Mouse (Mus musculus) stomach, postnatal 0 days (tissue): ENCODE results near the gene Amph. TPM values are rescaled to one million over a fixed set of nuclear protein-coding genes. Genes with fewer than 3 reads are reported as not detected.

Experiments
- ATAC-seq: fragments of 200-750 bp; cut with Nextera tagmentation; 2 replicates; pipeline ENCODE4 v1.8.0; 2017; ENCODE audit not compliant: low FRiP score, low TSS enrichment
- DNase-seq: peaks from one replicate; pipeline ENCODE4 v3.0.0-alpha.2; 2016; ENCODE audit warnings: low spot score
- H3K27ac ChIP-seq: fragments of 300-500 bp; sonication (generic); replicated peaks from 2 replicates; pipeline ENCODE4 v1.5.1; 2014; ENCODE audit warnings: mild to moderate bottlenecking, control low read depth
- H3K27me3 ChIP-seq: fragments of 300-500 bp; sonication (generic); 2 replicates; pipeline ENCODE4 v1.6.1; 2014; ENCODE audit warnings: low read length; ENCODE audit not compliant: control insufficient read depth, insufficient read depth
- H3K36me3 ChIP-seq: fragments of 300-500 bp; sonication (generic); 2 replicates; pipeline ENCODE4 v1.6.1; 2014; ENCODE audit warnings: low read length, mixed read lengths; ENCODE audit not compliant: control insufficient read depth, insufficient read depth
- H3K4me1 ChIP-seq: fragments of 300-500 bp; sonication (generic); replicated peaks from 2 replicates; pipeline ENCODE4 v1.6.1; 2014; ENCODE audit warnings: antibody characterized with exemption; ENCODE audit not compliant: control insufficient read depth, insufficient read depth
- H3K4me2 ChIP-seq: fragments of 300-500 bp; sonication (generic); replicated peaks from 2 replicates; pipeline ENCODE4 v1.6.1; 2014; ENCODE audit warnings: low read depth, mild to moderate bottlenecking, control low read depth, moderate library complexity
- H3K4me3 ChIP-seq: fragments of 300-500 bp; sonication (generic); 2 replicates; pipeline ENCODE4 v1.5.1; 2014; ENCODE audit warnings: low read depth, low read length, control low read depth
- H3K9ac ChIP-seq: fragments of 300-500 bp; sonication (generic); 2 replicates; pipeline ENCODE4 v1.6.1; 2014; ENCODE audit warnings: mild to moderate bottlenecking, low read length, control low read depth, mixed read lengths
- H3K9me3 ChIP-seq: fragments of 300-500 bp; sonication (generic); 2 replicates; pipeline ENCODE4 v1.6.1; 2016; ENCODE audit warnings: low read length; ENCODE audit not compliant: control insufficient read depth
- CTCF ChIP-seq: IDR thresholded peaks from 2 replicates; pipeline ENCODE4 v1.5.1; 2016; ENCODE audit warnings: antibody characterized with exemption, low read depth, mild to moderate bottlenecking, moderate library complexity
- EP300 ChIP-seq: optimal IDR thresholded peaks from 2 replicates; pipeline ENCODE3; 2016; ENCODE audit warnings: antibody characterized with exemption
- WGBS: fragments of 180-500 bp; shearing (Covaris S2); extraction: QIAGEN DNeasy Blood & Tissue Kit; methylation state at CpG from one replicate; pipeline ENCODE4 v1.1.7; 2014; 5-methylcytosine and 5-hydroxymethylcytosine counted together
- polyA plus RNA-seq: library from polyadenylated mRNA; unstranded; fragments of >200 nt; fragmentation: Nextera tagmentation; extraction: Ambion mirVana; gene quantifications from 2 replicates; pipeline ENCODE4 v1.2.1, GENCODE M21; 2015

The Amph gene
- polyA plus RNA-seq, 1 experiment from 2014 or later, result 1.4 TPM

- DNase-seq (no peak), ATAC-seq (no peak)
- H3K9me3 ChIP-seq, result no peaks in the 10 kb centered on the region
- H3K4me2 ChIP-seq, result no peak overlapping the region
- WGBS, result 28% methylated on average over 11 of the region's 11 CpGs
- TF ChIP-seq EP300, result no peak
- TF ChIP-seq CTCF, result no peak
- no peak overlapping the region for H3K27ac ChIP-seq
- H3K36me3 ChIP-seq, result no peaks in the 10 kb centered on the region
- H3K9ac ChIP-seq, result no peak overlapping the region
- H3K27me3 ChIP-seq, result no peaks in the 10 kb centered on the region
- H3K4me1 ChIP-seq, result no peaks in the 10 kb centered on the region; the same call in 1 of the 2 replicates
- no peak overlapping the region for H3K4me3 ChIP-seq
These were observed 1.7 kb downstream of the Amph start for GRCm38 (mm10) chr13:18949626-18950200.

- DNase-seq (no peak), ATAC-seq (no peak)
- no peak overlapping the region for H3K4me2 ChIP-seq
- H3K36me3 ChIP-seq, result no peaks in the 10 kb centered on the region
- no peaks in the 10 kb centered on the region for H3K27me3 ChIP-seq
- no peak overlapping the region for H3K4me3 ChIP-seq
- no peak overlapping the region for H3K27ac ChIP-seq
- no peak for TF ChIP-seq EP300
- no peak for TF ChIP-seq CTCF
- WGBS, result 80% methylated on average over 4 of the region's 4 CpGs
- H3K9ac ChIP-seq, result no peak overlapping the region
- no peaks in the 10 kb centered on the region; the same call in 1 of the 2 replicates for H3K4me1 ChIP-seq
- H3K9me3 ChIP-seq, result no peaks in the 10 kb centered on the region
These were observed 5.6 kb downstream of the Amph start for GRCm38 (mm10) chr13:18953575-18953974.

GRCm38 (mm10) chr13:18956065-18956913, 8.3 kb downstream of the Amph start:
- no peak overlapping the region for H3K4me2 ChIP-seq
- no peak for TF ChIP-seq CTCF
- no peak for TF ChIP-seq EP300
- H3K9ac ChIP-seq, result no peak overlapping the region
- WGBS, result 78% methylated on average over 11 of the region's 11 CpGs
- ATAC-seq (no peak), DNase-seq (no peak)
- no peak overlapping the region for H3K27ac ChIP-seq
- H3K4me1 ChIP-seq, result no peaks in the 10 kb centered on the region
- no peaks in the 10 kb centered on the region for H3K27me3 ChIP-seq
- no peaks in the 10 kb centered on the region for H3K36me3 ChIP-seq
- no peaks in the 10 kb centered on the region for H3K9me3 ChIP-seq
- no peak overlapping the region for H3K4me3 ChIP-seq

- no peaks in the 10 kb centered on the region for H3K36me3 ChIP-seq
- no peak for ATAC-seq
- H3K27ac ChIP-seq, result no peak overlapping the region
- TF ChIP-seq EP300 (no peak), CTCF (no peak)
- no peaks in the 10 kb centered on the region for H3K9me3 ChIP-seq
- H3K4me3 ChIP-seq, result no peak overlapping the region
- H3K9ac ChIP-seq, result no peak overlapping the region
- 80% methylated on average over 3 of the region's 3 CpGs for WGBS
- H3K4me2 ChIP-seq, result no peak overlapping the region
- H3K4me1 ChIP-seq, result no peaks in the 10 kb centered on the region
- H3K27me3 ChIP-seq, result no peaks in the 10 kb centered on the region
- no peak for DNase-seq
These were observed 9.0 kb downstream of the Amph start for GRCm38 (mm10) chr13:18957028-18957427.

- DNase-seq, result no peak
- no peaks in the 10 kb centered on the region for H3K36me3 ChIP-seq
- H3K9ac ChIP-seq, result no peak overlapping the region
- WGBS, result 83% methylated on average over 3 of the region's 3 CpGs
- H3K9me3 ChIP-seq, result no peaks in the 10 kb centered on the region
- ATAC-seq, result no peak
- no peaks in the 10 kb centered on the region for H3K27me3 ChIP-seq
- H3K27ac ChIP-seq, result no peak overlapping the region
- H3K4me1 ChIP-seq, result no peaks in the 10 kb centered on the region
- TF ChIP-seq CTCF (no peak), EP300 (no peak)
- no peak overlapping the region for H3K4me2 ChIP-seq
- H3K4me3 ChIP-seq, result no peak overlapping the region
These were observed 24.6 kb downstream of the Amph start for GRCm38 (mm10) chr13:18972571-18972970.

- DNase-seq, result no peak
- 91% methylated on average over 5 of the region's 5 CpGs for WGBS
- no peaks in the 10 kb centered on the region for H3K36me3 ChIP-seq
These were observed 26.3 kb downstream of the Amph start for GRCm38 (mm10) chr13:18974351-18974750.

More at GRCm38 (mm10) chr13:18974351-18974750, 26.3 kb downstream of the Amph start:
- Histone ChIP-seq H3K4me1 (no peaks in the 10 kb centered on the region), H3K9me3 (no peaks in the 10 kb centered on the region), H3K9ac (no peak overlapping the region), H3K27me3 (no peaks in the 10 kb centered on the region), H3K27ac (no peak overlapping the region), H3K4me3 (no peak overlapping the region), H3K4me2 (no peak overlapping the region)
- no peak for TF ChIP-seq EP300
- no peak for TF ChIP-seq CTCF
- ATAC-seq, result no peak
